Mouse (Mus musculus) liver, embryonic 12.5 days (tissue): ENCODE data around the gene Lbh. TPM values are rescaled to one million over a fixed set of nuclear protein-coding genes. Genes with fewer than 3 reads are reported as not detected.

Source experiments
- ATAC-seq: fragments of 200-750 bp; cut with Nextera tagmentation; 2 replicates; pipeline ENCODE4 v1.8.0; 2017; ENCODE audit warnings: moderate number of reproducible peaks, mild to moderate bottlenecking, moderate library complexity
- H3K27ac ChIP-seq: fragments of 300-500 bp; sonication (generic); 2 replicates; pipeline ENCODE4 v1.5.1; 2016; ENCODE audit warnings: mild to moderate bottlenecking
- H3K27me3 ChIP-seq: fragments of 300-500 bp; sonication (generic); replicated peaks from 2 replicates; pipeline ENCODE4 v1.6.1; 2016; ENCODE audit warnings: mild to moderate bottlenecking, moderate library complexity
- H3K36me3 ChIP-seq: fragments of 300-500 bp; sonication (generic); 2 replicates; pipeline ENCODE4 v1.6.1; 2016; ENCODE audit warnings: mild to moderate bottlenecking, moderate library complexity
- H3K4me1 ChIP-seq: fragments of 300-500 bp; sonication (generic); 2 replicates; pipeline ENCODE4 v1.6.1; 2016
- H3K4me2 ChIP-seq: fragments of 300-500 bp; sonication (generic); 2 replicates; pipeline ENCODE4 v1.6.1; 2016; ENCODE audit warnings: mild to moderate bottlenecking, moderate library complexity
- H3K4me3 ChIP-seq: fragments of 300-500 bp; sonication (generic); 2 replicates; pipeline ENCODE4 v1.5.1; 2016; ENCODE audit warnings: mild to moderate bottlenecking, moderate library complexity
- H3K9ac ChIP-seq: fragments of 300-500 bp; sonication (generic); 2 replicates; pipeline ENCODE4 v1.6.1; 2016; ENCODE audit warnings: mild to moderate bottlenecking, moderate library complexity
- H3K9me3 ChIP-seq: fragments of 300-500 bp; sonication (generic); replicated peaks from 2 replicates; pipeline ENCODE4 v1.6.1; 2016; ENCODE audit warnings: mild to moderate bottlenecking, moderate library complexity
- WGBS: fragments of 180-500 bp; shearing (Covaris S2); methylation state at CpG from one replicate; pipeline ENCODE4 v1.1.7; 2016; ENCODE audit not compliant: insufficient replicate concordance; 5-methylcytosine and 5-hydroxymethylcytosine counted together
- polyA plus RNA-seq: library from polyadenylated mRNA; unstranded; fragments of >200 nt; fragmentation: Nextera tagmentation; extraction: Ambion mirVana; gene quantifications from 2 replicates; pipeline ENCODE4 v1.2.1, GENCODE M21; 2016

Lbh gene
- polyA plus RNA-seq, 1 experiment from 2014 or later = 1.4 TPM

DNA sequence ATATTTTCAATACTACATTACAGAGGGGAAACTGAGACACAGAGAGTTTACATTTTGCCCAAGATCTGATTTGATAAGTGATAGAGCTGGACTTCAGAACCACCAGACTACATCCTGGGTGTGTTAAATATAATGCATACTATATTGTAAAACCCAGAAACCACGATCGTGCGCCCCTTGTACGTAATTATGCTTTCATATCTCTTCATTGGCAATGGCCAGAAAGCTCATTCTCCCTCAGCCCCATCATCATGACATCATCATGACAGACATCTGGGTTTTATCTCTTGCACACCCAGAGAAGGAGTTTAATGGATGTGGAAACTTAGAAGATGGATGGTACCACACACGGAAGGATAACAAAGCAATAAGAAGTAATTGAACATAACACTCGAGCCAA, 17.1 kb upstream of the Lbh start:
- Histone ChIP-seq H3K4me2 (no peak overlapping the region), H3K9me3 (no peaks in the 10 kb centered on the region), H3K27ac (no peak overlapping the region), H3K36me3 (no peaks in the 10 kb centered on the region), H3K4me1 (no peaks in the 10 kb centered on the region), H3K4me3 (no peak overlapping the region), H3K27me3 (peaks cover 3% of the 10 kb centered on the region; the same call in 1 of the 2 replicates), H3K9ac (no peak overlapping the region)
- WGBS = 67% methylated on average over 6 of the region's 6 CpGs
- ATAC-seq = no peak

DNA sequence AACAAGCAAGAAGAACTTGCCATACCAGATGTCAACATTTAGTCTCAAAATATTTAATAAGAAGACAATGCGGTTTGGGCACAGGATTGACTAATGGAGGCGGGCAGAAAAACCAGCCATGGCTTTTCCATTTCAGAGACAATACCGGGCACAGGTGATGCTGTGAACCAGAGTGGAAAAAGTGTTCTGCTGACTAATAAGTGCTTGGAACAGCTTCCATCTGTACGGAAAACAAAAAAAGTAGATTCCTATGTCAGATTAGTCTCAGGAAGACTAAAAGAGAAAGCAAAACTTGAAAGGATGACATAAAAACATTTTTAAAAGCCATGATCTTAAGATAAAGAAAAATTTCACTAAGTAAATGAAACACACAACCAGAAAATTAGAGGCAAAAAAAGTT, 16.4 kb upstream of the Lbh start:
- 78% methylated on average over 4 of the region's 4 CpGs for WGBS

DNA sequence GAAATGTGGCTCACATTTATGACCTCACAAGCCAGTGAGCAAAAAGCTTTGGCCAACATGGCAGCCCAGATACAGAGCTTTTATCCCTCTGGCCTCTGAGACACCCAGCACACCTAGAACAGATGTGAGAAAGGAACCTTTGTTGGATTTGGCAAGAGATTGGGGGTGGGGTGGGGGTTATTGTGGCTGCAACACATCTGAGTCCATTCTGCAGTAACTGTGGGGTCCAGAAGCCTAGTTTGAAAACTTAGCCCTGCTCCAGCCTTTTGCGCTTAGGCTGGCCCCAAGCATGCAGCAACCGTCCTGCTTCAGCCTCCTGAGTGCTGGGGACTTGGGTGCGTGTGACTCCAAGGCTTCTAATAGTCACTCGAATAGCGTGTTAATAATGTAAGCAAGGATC, 14.8 kb upstream of the Lbh start:
- no peak for ATAC-seq
- no peak overlapping the region for H3K27ac ChIP-seq
- no peak overlapping the region for H3K4me3 ChIP-seq
- no peaks in the 10 kb centered on the region for H3K9me3 ChIP-seq
- 91% methylated on average over 5 of the region's 5 CpGs for WGBS
- no peak overlapping the region for H3K9ac ChIP-seq
- no peaks in the 10 kb centered on the region for H3K36me3 ChIP-seq
- H3K27me3 ChIP-seq = peaks cover 3% of the 10 kb centered on the region; the same call in 1 of the 2 replicates
- H3K4me2 ChIP-seq = no peak overlapping the region
- no peaks in the 10 kb centered on the region for H3K4me1 ChIP-seq

More for the DNA sequence above, 16.4 kb upstream of the Lbh start:
- Histone ChIP-seq H3K27ac (no peak overlapping the region), H3K9me3 (no peaks in the 10 kb centered on the region), H3K9ac (no peak overlapping the region), H3K4me3 (no peak overlapping the region), H3K4me2 (no peak overlapping the region), H3K4me1 (no peaks in the 10 kb centered on the region), H3K27me3 (peaks cover 3% of the 10 kb centered on the region; the same call in 1 of the 2 replicates), H3K36me3 (no peaks in the 10 kb centered on the region)
- ATAC-seq = no peak

DNA sequence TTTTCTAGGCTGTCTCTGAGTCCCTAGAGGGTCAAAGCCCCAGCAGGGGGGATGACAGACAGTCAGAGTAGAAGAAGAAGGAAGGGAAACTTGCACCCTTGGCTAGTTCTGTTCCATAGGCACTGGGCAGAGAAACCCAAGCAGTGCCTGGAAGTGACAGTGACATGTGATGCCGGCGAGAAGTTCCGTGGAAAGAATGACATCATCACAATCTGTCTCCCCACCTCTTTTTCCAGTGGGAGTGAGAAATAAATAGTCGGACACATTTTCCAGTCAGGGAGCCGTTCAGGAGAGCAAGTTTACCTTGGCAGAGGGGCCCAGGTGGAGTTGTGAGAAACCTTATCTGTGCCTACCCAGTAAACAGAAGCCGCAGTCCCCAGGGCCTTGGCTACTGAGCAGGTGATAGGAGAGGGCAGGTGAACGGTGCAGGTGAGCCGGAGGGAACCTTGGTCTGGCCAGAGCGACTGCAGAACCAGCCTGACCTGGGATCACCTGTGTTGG, 14.1 kb upstream of the Lbh start:
- H3K36me3 ChIP-seq = no peaks in the 10 kb centered on the region
- H3K27ac ChIP-seq = no peak overlapping the region
- H3K9ac ChIP-seq = no peak overlapping the region
- WGBS = 63% methylated on average over 9 of the region's 9 CpGs
- H3K4me2 ChIP-seq = no peak overlapping the region
- H3K4me3 ChIP-seq = no peak overlapping the region
- peaks cover 3% of the 10 kb centered on the region; the same call in 1 of the 2 replicates for H3K27me3 ChIP-seq
- no peaks in the 10 kb centered on the region for H3K4me1 ChIP-seq
- ATAC-seq = no peak
- no peaks in the 10 kb centered on the region for H3K9me3 ChIP-seq

DNA sequence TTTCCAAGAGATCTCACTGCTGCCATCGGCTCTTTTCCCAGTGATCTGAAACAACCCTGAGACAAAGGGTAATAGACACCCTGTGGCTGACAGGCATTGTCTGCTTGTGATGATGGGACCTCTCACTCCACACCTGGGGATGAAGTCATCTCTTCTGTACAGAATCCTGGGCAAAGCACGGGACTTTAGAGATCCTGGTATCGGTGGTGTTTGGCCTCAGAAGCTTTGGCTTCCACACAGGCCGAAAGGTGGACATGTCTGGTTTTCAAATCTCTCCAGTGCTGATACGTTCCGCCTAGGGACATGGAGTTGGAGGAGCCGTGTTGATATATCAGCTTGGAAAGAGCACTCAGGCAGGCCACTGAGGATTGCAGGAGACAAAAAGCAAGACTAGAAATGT, 13.2 kb upstream of the Lbh start:
- 74% methylated on average over 7 of the region's 7 CpGs for whole genome bisulfite sequencing

DNA sequence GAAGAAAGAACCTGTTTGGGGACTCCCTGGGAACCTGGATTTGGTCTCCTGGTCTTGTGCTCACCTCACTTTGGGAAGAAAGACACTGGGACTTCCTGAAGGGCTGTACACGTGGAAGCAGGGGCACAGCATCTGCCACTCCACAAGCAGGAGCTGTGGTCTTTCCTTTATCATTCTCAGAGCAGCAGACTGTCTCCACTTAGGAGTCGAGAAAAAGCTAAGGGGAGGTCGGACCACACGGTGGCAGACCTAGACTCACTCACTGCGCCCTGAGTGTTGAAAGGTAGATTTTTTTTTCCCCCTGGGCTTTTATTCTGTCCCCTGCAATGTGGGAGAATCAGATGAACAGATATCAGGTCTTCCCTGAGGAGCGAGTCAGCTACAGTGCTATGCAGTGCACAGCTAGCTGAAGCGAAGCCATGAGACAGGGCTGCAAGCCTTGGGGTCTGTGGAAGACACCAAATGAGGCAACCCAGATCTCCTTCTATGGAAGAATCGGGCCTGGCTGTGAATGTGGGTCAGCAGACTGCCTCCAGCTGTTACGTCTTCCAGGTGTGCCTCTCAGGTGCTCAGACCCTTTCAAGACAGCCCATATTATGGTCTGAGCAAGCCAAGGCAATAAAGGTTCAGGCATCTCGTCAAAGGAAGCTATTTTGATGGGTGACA, 11.7 kb upstream of the Lbh start:
- Histone ChIP-seq H3K36me3 (no peaks in the 10 kb centered on the region), H3K9ac (no peak overlapping the region), H3K27me3 (0 out of 2 replicates have a peak, but pooled peaks cover 3% of the 10 kb centered on the region), H3K9me3 (no peaks in the 10 kb centered on the region), H3K4me3 (no peak overlapping the region), H3K4me2 (no peak overlapping the region), H3K4me1 (no peaks in the 10 kb centered on the region), H3K27ac (no peak overlapping the region)
- WGBS = 46% methylated on average over 10 of the region's 10 CpGs
- ATAC-seq = no peak

More for the DNA sequence above, 13.2 kb upstream of the Lbh start:
- no peaks in the 10 kb centered on the region for H3K9me3 ChIP-seq
- no peak overlapping the region for H3K4me3 ChIP-seq
- H3K27ac ChIP-seq = no peak overlapping the region
- 0 out of 2 replicates have a peak, but pooled peaks cover 3% of the 10 kb centered on the region for H3K27me3 ChIP-seq
- ATAC-seq = no peak
- no peak overlapping the region for H3K9ac ChIP-seq
- H3K36me3 ChIP-seq = no peaks in the 10 kb centered on the region
- no peaks in the 10 kb centered on the region for H3K4me1 ChIP-seq
- H3K4me2 ChIP-seq = no peak overlapping the region

DNA sequence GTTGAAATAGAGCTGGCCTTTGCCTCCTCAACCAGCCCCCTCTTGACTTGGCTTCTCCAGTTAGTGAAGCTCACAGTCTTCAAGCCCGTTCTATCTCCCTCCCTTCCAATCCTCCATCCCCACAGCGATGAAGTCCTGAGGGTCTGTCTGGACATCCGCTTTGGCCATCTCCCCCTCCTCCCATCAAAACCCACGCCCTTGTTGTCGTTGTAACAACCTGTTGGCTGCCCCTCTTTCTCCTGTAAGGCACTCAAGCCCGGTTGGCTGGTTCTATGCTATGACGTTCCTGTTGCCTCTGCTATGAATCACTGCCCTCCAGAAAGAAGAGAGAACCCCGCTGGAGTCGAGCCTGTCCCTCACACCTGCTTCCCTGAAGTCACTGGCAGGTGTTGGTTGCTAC, 10.9 kb upstream of the Lbh start:
- 0 out of 2 replicates have a peak, but pooled peaks cover 3% of the 10 kb centered on the region for H3K27me3 ChIP-seq
- no peak overlapping the region for H3K4me2 ChIP-seq
- ATAC-seq = no peak
- no peaks in the 10 kb centered on the region for H3K9me3 ChIP-seq
- H3K4me1 ChIP-seq = no peaks in the 10 kb centered on the region
- no peak overlapping the region for H3K4me3 ChIP-seq
- no peak overlapping the region for H3K9ac ChIP-seq
- 62% methylated on average over 9 of the region's 9 CpGs for WGBS
- no peaks in the 10 kb centered on the region for H3K36me3 ChIP-seq
- H3K27ac ChIP-seq = no peak overlapping the region

DNA sequence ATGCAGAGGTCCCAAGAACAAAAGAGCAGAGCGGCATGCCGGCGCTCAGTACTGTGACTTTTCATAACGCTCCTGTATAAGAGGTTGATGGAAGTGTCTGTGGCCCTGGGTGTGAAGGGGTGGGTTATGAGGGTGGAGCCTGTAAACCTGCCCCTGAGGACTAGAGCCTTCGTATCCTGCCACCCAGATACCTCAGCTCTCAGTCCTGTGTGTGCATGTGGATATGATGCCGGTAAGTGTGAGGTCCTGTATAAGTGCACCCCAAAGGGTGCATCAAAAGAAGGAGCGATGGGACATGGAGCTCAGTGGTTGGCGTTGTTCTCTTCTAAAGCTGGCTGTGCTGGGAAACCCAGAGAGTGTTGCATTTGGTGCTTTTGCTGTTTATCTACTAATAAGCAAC, 10.3 kb upstream of the Lbh start:
- WGBS = 74% methylated on average over 8 of the region's 8 CpGs
- Histone ChIP-seq H3K4me3 (no peak overlapping the region), H3K27ac (no peak overlapping the region), H3K27me3 (0 out of 2 replicates have a peak, but pooled peaks cover 3% of the 10 kb centered on the region), H3K36me3 (no peaks in the 10 kb centered on the region), H3K9me3 (no peaks in the 10 kb centered on the region), H3K4me2 (no peak overlapping the region), H3K9ac (no peak overlapping the region), H3K4me1 (no peaks in the 10 kb centered on the region)
- ATAC-seq = no peak

DNA sequence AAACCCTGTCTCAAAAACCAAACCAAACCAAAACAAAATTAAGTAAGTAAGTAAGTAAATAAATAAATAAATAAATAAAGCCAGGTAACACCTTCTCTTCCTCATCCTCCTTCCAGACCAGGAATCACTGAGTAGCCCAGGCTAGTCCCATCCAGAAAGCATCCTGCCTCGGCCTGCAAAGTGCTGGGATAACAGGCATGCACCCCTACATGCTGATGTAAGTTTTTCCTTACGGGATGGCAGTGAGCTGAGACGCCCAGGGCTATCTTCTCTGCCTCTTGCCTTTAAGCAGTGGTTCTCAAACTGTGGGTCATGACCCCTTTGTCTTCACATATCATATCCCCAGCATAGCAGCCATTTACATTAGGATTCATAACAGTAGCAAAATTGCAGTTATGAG, 9.5 kb upstream of the Lbh start:
- H3K9ac ChIP-seq = no peak overlapping the region
- H3K4me2 ChIP-seq = no peak overlapping the region
- 0 out of 2 replicates have a peak, but pooled peaks cover 3% of the 10 kb centered on the region for H3K27me3 ChIP-seq
- H3K4me3 ChIP-seq = no peak overlapping the region
- no peaks in the 10 kb centered on the region for H3K4me1 ChIP-seq
- 67% methylated on average over 3 of the region's 3 CpGs for WGBS
- ATAC-seq = no peak
- H3K9me3 ChIP-seq = no peaks in the 10 kb centered on the region
- no peaks in the 10 kb centered on the region for H3K36me3 ChIP-seq
- H3K27ac ChIP-seq = no peak overlapping the region

DNA sequence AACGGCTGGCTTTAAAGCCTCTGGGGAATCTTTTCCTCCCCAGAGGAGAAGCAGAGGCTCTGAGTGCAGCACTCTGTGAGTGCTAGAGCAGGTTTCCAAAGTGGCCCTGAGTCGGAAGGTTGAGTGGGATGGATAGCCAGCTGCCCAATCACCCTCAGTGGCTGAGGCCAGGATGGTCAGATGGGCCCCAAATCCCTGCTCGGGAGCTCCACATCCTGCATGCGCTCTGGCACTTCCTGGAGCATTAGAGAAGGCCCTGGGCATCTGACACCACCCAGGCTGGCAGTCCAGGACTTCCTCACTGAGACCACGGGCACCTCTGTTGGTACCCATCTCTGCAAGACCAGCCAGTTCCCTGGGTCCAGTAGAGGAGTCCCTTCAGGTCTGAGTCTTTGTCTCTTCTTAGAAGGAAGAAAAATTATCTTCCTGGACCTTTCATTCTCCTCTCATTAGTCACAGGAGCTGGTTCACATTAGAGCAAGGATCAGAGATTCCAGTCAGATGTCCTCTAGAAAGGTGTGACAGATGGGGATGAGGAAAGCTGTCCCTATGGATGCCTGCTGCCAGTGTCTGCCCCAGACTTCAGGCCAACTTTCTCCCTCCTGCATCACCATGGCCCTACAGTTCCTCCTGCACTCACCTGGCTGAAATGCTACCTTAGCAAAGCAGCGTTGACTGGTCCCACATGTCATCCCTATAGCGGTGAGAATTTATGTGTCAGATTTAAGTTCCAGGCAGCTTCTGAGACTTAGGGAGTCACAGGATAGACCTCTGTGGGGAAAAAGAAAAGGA, 8.8 kb upstream of the Lbh start:
- Histone ChIP-seq H3K4me3 (no peak overlapping the region), H3K36me3 (no peaks in the 10 kb centered on the region), H3K27me3 (0 out of 2 replicates have a peak, but pooled peaks cover under 1% of the 10 kb centered on the region), H3K9ac (no peak overlapping the region), H3K4me1 (no peaks in the 10 kb centered on the region), H3K9me3 (no peaks in the 10 kb centered on the region), H3K4me2 (no peak overlapping the region), H3K27ac (no peak overlapping the region)
- 63% methylated on average over 7 of the region's 7 CpGs for WGBS
- no peak for ATAC-seq

DNA sequence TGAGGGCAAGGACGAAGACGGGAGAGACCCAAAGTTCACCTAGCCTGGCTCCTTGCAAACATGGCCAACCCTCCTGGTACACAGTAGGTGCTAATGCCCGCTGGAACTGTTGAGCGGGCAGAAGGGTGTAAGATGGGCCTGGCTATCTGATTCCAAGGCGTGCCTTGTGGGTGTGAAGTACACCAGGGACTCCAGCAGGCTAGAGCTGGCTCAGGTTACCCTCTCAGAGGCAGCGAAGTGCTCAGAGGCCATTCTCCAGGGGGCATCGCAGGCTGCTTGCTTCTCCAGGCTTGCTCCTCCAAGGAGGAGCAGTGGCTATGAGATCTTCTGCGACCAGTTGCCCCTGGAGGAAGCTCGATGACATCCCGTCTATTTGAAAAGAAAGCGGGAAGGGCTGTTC, 6.8 kb upstream of the Lbh start:
- H3K9me3 ChIP-seq = no peaks in the 10 kb centered on the region
- H3K4me1 ChIP-seq = no peaks in the 10 kb centered on the region
- no peak for ATAC-seq

DNA sequence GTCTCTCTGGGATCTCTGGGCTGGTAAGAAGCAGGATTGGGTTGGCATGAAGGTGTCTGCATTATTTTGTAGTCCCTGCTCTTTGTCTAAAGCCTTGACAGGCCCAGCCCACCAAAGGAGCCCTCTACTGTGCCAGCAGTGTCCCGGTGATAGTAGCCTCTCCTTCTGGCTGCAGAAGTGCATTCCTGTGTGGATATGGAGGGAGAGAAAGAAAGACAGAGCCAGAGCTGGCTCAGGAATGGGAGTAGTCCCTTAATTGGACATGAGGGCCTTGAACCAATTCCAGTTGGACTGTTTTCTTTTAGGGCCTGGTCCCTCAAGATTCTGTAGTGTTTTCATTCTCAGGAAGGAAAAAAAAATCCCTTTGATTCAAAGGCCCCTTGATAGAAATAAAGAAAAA, 6.4 kb upstream of the Lbh start:
- no peak for ATAC-seq
- H3K9me3 ChIP-seq = no peaks in the 10 kb centered on the region

More for the DNA sequence above, 6.8 kb upstream of the Lbh start:
- 62% methylated on average over 11 of the region's 11 CpGs for WGBS
- no peak overlapping the region for H3K4me3 ChIP-seq
- no peak overlapping the region for H3K4me2 ChIP-seq
- H3K9ac ChIP-seq = no peak overlapping the region
- H3K36me3 ChIP-seq = no peaks in the 10 kb centered on the region
- peaks cover 12% of the 10 kb centered on the region; the same call in 1 of the 2 replicates for H3K27me3 ChIP-seq
- H3K27ac ChIP-seq = no peak overlapping the region

More for the DNA sequence above, 6.4 kb upstream of the Lbh start:
- peaks cover 16% of the 10 kb centered on the region for H3K27me3 ChIP-seq
- no peaks in the 10 kb centered on the region for H3K36me3 ChIP-seq
- no peak overlapping the region for H3K4me3 ChIP-seq
- H3K9ac ChIP-seq = no peak overlapping the region
- H3K4me1 ChIP-seq = no peaks in the 10 kb centered on the region
- WGBS = 38% methylated on average over 1 of the region's 1 CpGs
- no peak overlapping the region for H3K27ac ChIP-seq
- H3K4me2 ChIP-seq = no peak overlapping the region
